Mouse (Mus musculus) midbrain, embryonic 16.5 days (tissue): ENCODE data around the gene Brix1. TPM values are rescaled to one million over a fixed set of nuclear protein-coding genes. Genes with fewer than 3 reads are reported as not detected.
"Not testable (repeated sequence)": the region's sequence is repeated elsewhere in the genome, so short reads cannot be mapped to it uniquely, and the experiment has no call there.

Experiments
- ATAC-seq: fragments of 200-750 bp; cut with Nextera tagmentation; 2 replicates; pipeline ENCODE4 v1.8.0; 2017; ENCODE audit warnings: moderate TSS enrichment
- H3K27ac ChIP-seq: fragments of 300-500 bp; sonication (generic); 2 replicates; pipeline ENCODE4 v1.5.1; 2014; ENCODE audit warnings: mild to moderate bottlenecking, low read length, mixed read lengths
- H3K27me3 ChIP-seq: fragments of 300-500 bp; sonication (generic); 2 replicates; pipeline ENCODE4 v1.6.1; 2014; ENCODE audit warnings: low read depth, low read length, mixed read lengths; ENCODE audit not compliant: control insufficient read depth, insufficient read depth
- H3K36me3 ChIP-seq: fragments of 300-500 bp; sonication (generic); 2 replicates; pipeline ENCODE4 v1.6.1; 2014; ENCODE audit warnings: mild to moderate bottlenecking, low read length, moderate library complexity, mixed read lengths; ENCODE audit not compliant: control insufficient read depth, insufficient read depth
- H3K4me1 ChIP-seq: fragments of 300-500 bp; sonication (generic); 2 replicates; pipeline ENCODE4 v1.6.1; 2014; ENCODE audit warnings: mild to moderate bottlenecking, low read length, mixed read lengths; ENCODE audit not compliant: control insufficient read depth, insufficient read depth
- H3K4me2 ChIP-seq: fragments of 300-500 bp; sonication (generic); 2 replicates; pipeline ENCODE4 v1.6.1; 2014; ENCODE audit warnings: mild to moderate bottlenecking, low read length, mixed read lengths
- H3K4me3 ChIP-seq: fragments of 300-500 bp; sonication (generic); 2 replicates; pipeline ENCODE4 v1.5.1; 2014; ENCODE audit warnings: low read depth, mild to moderate bottlenecking, low read length, moderate library complexity, mixed read lengths
- H3K9ac ChIP-seq: fragments of 300-500 bp; sonication (generic); 2 replicates; pipeline ENCODE4 v1.6.1; 2014; ENCODE audit warnings: low read depth, low read length, mixed read lengths
- H3K9me3 ChIP-seq: fragments of 300-500 bp; sonication (generic); replicated peaks from 2 replicates; pipeline ENCODE4 v1.6.1; 2014; ENCODE audit warnings: mild to moderate bottlenecking, low read length, mixed read lengths; ENCODE audit not compliant: control insufficient read depth, poor library complexity, severe bottlenecking
- WGBS: fragments of 180-500 bp; shearing (Covaris S2); extraction: QIAGEN DNeasy Blood & Tissue Kit; methylation state at CpG from one replicate; pipeline ENCODE4 v1.1.7; 2014; 5-methylcytosine and 5-hydroxymethylcytosine counted together
- polyA plus RNA-seq: library from polyadenylated mRNA; unstranded; fragments of >200 nt; fragmentation: Nextera tagmentation; extraction: Ambion mirVana; gene quantifications from 2 replicates; pipeline ENCODE4 v1.2.1, GENCODE M21; 2015

Brix1 gene
- polyA plus RNA-seq, result 54.8 and 62.7 TPM in 2 replicates

DNA sequence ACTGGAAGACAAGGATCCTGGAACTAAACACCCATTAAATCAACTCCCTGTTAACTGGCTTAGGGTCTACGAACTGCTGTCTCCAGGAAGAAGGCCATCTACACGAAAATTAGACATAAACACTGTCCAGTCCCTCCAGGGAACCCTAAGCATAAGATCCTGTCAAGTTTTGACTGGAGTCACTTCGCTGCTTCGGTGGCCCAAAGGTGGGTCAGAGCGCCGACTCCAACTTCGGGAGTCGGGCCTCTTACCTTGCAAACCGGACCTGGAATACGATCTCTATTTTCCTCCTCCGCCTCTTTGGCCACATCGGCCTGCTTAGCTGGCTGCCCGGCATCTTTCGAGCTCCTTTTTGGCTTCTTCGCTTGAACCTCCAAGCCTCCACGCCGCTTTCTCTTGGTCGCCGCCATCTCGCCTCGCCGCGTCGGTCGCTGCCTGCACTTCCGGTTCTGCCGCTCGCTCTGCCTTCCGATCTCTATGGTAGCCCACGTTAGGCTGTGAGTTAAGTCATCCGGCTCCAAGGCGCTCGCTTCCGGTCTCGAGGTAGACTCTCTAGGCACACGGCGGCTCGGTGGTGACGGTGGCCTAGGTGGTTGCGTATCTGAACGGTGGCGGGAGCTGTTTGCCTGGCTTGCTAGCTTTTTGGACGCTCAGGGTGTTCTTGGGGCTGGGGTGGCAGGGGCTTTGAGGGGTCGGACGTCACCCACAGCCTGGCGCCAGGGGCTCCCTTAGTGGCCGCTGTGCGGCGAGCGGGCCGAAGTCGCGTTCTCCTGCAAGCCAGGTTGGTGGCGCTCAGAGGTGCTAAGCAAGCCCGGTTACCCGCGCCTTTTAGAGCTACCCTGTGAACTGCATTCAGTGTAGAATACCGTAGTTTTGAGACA is at the start of gene Brix1, which contains the start of gene Rad1:
Brix1 (minus strand) TSS at position 464 of the 881 bp plus-strand sequence.
Rad1 (plus strand) TSS at position 535 of the 881 bp plus-strand sequence.
- ATAC-seq, result peak; percentile 100
- Histone ChIP-seq H3K27ac (peak within 1 kb of the TSS; percentile 87), H3K36me3 (peaks cover 16% of the 10 kb centered on the region), H3K9ac (peak within 1 kb of the TSS; percentile 87), H3K4me3 (peak within 1 kb of the TSS; percentile 89), H3K9me3 (no peaks in the 10 kb centered on the region), H3K4me2 (peak within 1 kb of the TSS; percentile 84), H3K4me1 (peaks cover 20% of the 10 kb centered on the region), H3K27me3 (no peaks in the 10 kb centered on the region)
- under 1% methylated on average over 58 of the region's 58 CpGs for WGBS

DNA sequence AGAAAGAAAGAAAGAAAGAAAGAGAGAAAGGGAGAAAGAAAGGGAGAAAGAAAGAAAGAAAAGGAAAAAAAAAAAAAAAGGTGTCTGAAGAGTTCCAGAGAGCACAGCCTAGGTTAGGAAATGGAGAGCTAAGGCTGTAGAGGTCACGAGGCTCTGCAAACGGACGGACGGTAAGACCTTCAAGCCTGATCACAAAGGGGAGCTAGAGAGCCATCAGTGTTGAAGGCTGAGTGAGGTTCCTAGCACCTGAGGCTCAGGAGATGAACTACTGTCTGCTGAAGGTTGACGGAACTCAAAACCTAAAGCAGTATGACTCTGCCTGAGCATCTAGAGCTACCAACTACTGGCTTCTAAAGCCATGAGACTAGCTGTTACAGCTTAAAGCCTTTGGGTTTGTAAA is 48.8 kb upstream of the Brix1 start:
- ATAC-seq, result no peak
- Histone ChIP-seq H3K4me1 (no peaks in the 10 kb centered on the region), H3K36me3 (no peaks in the 10 kb centered on the region), H3K9me3 (no peaks in the 10 kb centered on the region), H3K4me3 (no peak overlapping the region), H3K27me3 (no peaks in the 10 kb centered on the region), H3K27ac (no peak overlapping the region), H3K9ac (no peak overlapping the region), H3K4me2 (no peak overlapping the region)
- 80% methylated on average over 5 of the region's 5 CpGs for WGBS

DNA sequence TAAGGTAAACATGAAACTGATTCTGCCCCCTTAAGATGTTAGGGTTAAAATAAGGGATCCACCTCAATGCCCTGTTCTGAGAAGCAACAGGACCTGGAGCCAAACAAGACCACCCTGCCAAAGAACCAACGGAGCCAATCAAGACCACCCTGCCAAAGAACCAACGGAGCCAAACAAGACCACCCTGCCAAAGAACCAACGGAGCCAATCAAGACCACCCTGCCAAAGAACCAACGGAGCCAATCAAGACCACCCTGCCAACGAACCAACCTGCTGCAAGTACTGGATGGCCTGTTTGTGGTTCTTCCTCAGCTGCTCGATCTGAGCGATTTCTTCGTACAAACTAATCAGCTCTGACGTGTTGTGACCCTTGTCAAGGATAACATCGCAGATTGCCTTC is 47.6 kb upstream of the Brix1 start:
- 93% methylated on average over 10 of the region's 10 CpGs for WGBS
- not testable (repeated sequence) for H3K27me3 ChIP-seq, H3K4me1 ChIP-seq, H3K4me2 ChIP-seq, H3K9ac ChIP-seq, H3K36me3 ChIP-seq, ATAC-seq, H3K9me3 ChIP-seq, H3K27ac ChIP-seq, H3K4me3 ChIP-seq

DNA sequence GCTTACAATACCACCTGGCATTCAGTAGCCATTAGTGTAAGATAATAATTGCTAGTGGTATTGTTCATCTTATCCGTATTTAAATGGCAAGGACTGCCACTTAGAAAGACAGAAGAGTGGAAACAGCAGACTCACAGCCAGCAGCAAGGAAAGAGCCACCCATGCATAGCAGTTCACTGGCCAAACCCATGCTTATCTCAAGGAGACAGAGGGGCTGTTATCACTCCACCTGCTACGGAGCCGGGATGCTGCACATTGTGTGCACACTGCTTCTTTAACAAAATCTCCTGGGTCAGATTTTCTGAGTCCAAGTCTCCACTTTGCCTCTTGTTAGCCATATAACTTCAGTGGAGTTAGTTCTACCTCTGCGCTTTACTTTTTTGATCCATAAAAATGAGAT is 45.6 kb upstream of the Brix1 start:
- H3K4me3 ChIP-seq, result no peak overlapping the region
- no peaks in the 10 kb centered on the region for H3K9me3 ChIP-seq
- no peaks in the 10 kb centered on the region for H3K27me3 ChIP-seq
- ATAC-seq, result no peak
- no peak overlapping the region for H3K4me2 ChIP-seq
- H3K27ac ChIP-seq, result no peak overlapping the region
- H3K9ac ChIP-seq, result no peak overlapping the region
- 80% methylated on average over 4 of the region's 4 CpGs for whole genome bisulfite sequencing
- no peaks in the 10 kb centered on the region for H3K36me3 ChIP-seq
- H3K4me1 ChIP-seq, result no peaks in the 10 kb centered on the region

DNA sequence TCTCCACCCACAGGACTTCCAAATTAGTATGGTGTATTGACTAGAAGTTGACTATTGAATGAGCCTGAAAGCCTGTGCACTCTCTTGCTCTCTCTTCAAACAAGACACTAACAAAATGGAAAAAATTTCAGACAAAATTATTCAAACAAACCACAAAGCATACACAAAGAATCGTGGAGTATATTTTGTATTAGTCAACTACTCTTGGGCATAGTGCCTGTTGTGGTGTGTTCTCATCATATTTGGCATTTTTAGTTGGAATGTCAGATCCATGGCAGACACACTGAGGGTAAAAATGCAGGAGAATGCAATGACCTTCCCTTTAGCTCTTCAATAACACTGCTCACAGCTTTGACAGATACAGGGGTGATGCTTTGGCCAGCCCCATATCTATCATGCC is 40.1 kb upstream of the Brix1 start:
- 73% methylated on average over 1 of the region's 1 CpGs for WGBS
- ATAC-seq, result no peak
- Histone ChIP-seq H3K4me3 (no peak overlapping the region), H3K4me1 (no peaks in the 10 kb centered on the region), H3K9ac (no peak overlapping the region), H3K4me2 (no peak overlapping the region), H3K27ac (no peak overlapping the region), H3K36me3 (no peaks in the 10 kb centered on the region), H3K27me3 (no peaks in the 10 kb centered on the region), H3K9me3 (no peaks in the 10 kb centered on the region)

DNA sequence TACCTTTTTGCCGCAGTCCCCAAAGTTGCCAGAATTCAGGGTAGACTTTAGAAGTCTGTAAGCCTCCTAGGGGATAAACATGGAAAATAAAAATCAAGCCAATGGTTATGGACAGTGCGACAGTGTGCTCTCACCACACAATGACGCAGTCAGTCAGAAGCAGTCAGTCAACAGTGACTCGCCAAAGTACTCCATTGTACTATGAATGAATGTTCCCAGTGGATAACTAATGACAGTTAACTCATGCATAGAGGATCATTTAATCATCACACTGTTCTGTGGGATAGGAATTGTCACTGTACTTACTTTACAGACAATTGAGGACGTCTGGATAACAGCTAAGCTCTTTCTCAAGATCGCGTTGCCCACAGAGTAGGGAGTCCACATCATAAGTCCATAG is 29.4 kb upstream of the Brix1 start:
- no peaks in the 10 kb centered on the region for H3K27me3 ChIP-seq
- H3K36me3 ChIP-seq, result no peaks in the 10 kb centered on the region
- H3K4me2 ChIP-seq, result no peak overlapping the region
- ATAC-seq, result no peak
- H3K4me1 ChIP-seq, result no peaks in the 10 kb centered on the region
- H3K9me3 ChIP-seq, result no peaks in the 10 kb centered on the region
- H3K4me3 ChIP-seq, result no peak overlapping the region
- 79% methylated on average over 7 of the region's 7 CpGs for WGBS
- no peak overlapping the region for H3K9ac ChIP-seq
- no peak overlapping the region for H3K27ac ChIP-seq

DNA sequence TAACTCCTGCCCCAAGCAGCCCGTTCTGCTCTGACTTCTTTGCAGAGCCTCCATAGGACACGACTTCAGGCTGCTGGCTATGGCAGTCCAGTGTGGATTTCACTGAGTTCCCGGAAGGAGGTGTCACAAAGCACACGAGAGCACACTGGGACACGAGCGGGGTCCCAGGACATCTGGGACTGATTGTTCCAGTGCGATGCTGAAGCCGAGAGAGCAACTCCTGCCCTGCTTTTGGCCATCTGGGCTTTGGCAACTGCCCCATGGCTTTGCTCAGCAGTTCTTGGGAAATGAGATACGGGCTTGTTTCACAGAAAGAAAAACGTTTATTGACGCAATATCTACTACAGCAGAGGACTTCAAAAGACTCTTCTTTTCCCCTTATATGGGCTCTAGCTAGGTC is 20.4 kb upstream of the Brix1 start:
- Histone ChIP-seq H3K36me3 (no peaks in the 10 kb centered on the region), H3K27ac (no peak overlapping the region), H3K4me1 (no peaks in the 10 kb centered on the region), H3K4me3 (no peak overlapping the region), H3K27me3 (no peaks in the 10 kb centered on the region), H3K4me2 (no peak overlapping the region), H3K9ac (no peak overlapping the region), H3K9me3 (no peaks in the 10 kb centered on the region)
- no peak for ATAC-seq
- 79% methylated on average over 11 of the region's 11 CpGs for WGBS

DNA sequence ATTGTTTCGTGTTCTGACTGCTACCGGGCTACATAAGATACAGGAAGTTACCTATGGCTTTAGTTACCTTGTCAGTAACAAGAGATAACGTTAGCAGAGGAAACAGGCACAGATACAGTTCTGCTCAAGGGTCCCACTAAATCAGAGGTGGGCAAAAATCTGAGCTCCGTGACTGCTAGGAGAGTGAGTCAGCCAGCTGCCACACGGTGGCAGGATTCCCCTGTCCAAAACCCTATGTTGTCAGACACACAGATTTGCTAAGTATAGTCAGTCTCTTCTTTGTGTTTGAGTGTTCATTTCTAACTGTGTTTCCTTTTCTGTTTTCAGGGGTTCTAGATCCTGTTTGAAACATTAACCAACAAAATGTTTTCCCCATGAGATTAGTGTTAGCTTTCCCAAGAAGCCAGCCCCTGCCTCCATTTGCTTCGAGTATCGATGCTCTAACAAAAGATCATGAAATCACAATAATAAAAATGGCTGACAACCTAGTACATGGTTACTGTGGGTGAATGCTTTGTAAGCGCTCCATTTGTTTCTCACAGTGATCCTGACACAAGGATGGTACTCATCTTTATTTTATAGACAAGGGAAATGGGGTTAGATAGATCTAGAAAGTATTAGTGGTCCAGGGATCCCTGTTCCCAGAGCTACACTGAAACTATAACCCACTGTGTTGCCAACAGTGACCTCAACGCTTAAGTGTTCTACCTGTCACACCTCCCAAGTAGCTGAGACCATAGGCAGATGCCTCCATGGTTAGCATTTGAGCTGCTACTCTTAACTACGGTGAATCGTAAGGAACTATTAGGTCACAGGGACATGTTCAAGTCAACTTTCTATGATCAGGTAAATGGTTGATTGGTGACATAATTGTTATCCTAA is 15.3 kb upstream of the Brix1 start:
- no peaks in the 10 kb centered on the region for H3K27me3 ChIP-seq
- no peaks in the 10 kb centered on the region for H3K36me3 ChIP-seq
- H3K4me1 ChIP-seq, result no peaks in the 10 kb centered on the region
- WGBS, result 58% methylated on average over 11 of the region's 11 CpGs
- no peak overlapping the region for H3K4me3 ChIP-seq
- H3K27ac ChIP-seq, result no peak overlapping the region
- no peaks in the 10 kb centered on the region for H3K9me3 ChIP-seq
- ATAC-seq, result peak; percentile 94
- H3K9ac ChIP-seq, result no peak overlapping the region
- no peak overlapping the region for H3K4me2 ChIP-seq

DNA sequence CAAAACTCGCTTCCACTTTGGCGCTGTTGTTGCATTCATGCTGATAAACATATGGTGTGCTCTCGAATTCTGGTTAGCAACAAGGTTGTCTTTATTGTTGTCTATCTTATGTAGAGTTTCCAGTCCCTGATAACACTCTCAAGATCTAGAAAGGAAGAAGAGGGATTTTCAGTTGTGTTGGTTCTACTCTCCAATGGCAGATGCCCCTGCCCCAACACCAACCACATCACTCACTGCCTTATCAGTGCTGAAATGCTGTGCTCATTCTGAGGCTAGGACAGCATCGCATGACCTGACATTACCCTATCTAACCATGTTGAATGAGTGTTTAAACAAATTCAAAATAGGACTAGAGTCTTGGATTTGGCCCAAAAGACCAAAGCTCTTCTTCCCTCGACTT is 14.3 kb upstream of the Brix1 start:
- no peaks in the 10 kb centered on the region for H3K4me1 ChIP-seq
- H3K36me3 ChIP-seq, result no peaks in the 10 kb centered on the region
- H3K27ac ChIP-seq, result no peak overlapping the region
- no peak overlapping the region for H3K4me2 ChIP-seq
- no peak for ATAC-seq
- no peaks in the 10 kb centered on the region for H3K9me3 ChIP-seq
- no peak overlapping the region for H3K9ac ChIP-seq
- H3K27me3 ChIP-seq, result no peaks in the 10 kb centered on the region
- H3K4me3 ChIP-seq, result no peak overlapping the region
- WGBS, result 85% methylated on average over 5 of the region's 5 CpGs
